Mouse (Mus musculus) liver, embryonic 14.5 days (tissue): ENCODE data around the gene Hal.

Experiments
- CTCF ChIP-seq: IDR thresholded peaks from 2 replicates; pipeline ENCODE4 v1.5.1; 2016; ENCODE audit warnings: antibody characterized with exemption, low read depth, control low read depth
- EP300 ChIP-seq: IDR thresholded peaks from 2 replicates; pipeline ENCODE4 v1.6.1; 2016; ENCODE audit warnings: antibody characterized with exemption, low read depth

- TF ChIP-seq CTCF, result no peak
- TF ChIP-seq EP300, result no peak
These were observed 76.0 kb downstream of the Hal start for GRCm38 (mm10) chr10:93564518-93565090.
